Mouse (Mus musculus): ENCODE measurements around the gene Rnase10. TPM values are rescaled to one million over a fixed set of nuclear protein-coding genes. Genes with fewer than 3 reads are reported as not detected.

Rnase10 gene
- total and polyA plus RNA-seq, 3 experiments: not detected

DNA sequence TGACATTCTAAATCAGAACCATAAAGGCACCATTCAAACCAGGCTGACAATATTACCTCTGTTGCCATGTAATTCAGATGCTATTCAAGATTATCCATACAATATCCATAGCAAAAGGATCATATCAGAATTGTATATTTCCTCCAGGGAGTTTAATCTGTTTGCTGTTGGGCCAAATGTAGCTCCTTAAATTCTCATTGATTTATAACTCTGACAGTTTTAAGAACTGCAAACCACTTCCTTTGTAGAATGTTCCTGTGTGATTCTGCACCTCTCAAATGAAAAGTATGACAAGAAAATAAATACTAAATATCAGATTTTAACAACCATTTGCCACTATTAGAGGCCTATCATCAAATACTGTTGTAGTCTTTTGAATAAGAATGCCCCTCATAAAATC is 8.2 kb downstream of the Rnase10 start:
- Histone ChIP-seq H3K4me3 (replicated peaks in 1 of 3; ENCODE audit: low read depth in 2 of 3, low read length in 2 of 3, poor library complexity in 1 of 3) (no peak overlapping the region), H3K79me2 (replicated peaks; ENCODE audit: control insufficient read depth, extremely low read depth, insufficient read depth, poor library complexity, severe bottlenecking) (no peaks in the 10 kb centered on the region), H3K9ac (ENCODE audit: insufficient read depth, low read depth) (no peak overlapping the region), H3K9me3 (replicated peaks; ENCODE audit: low read length) (peaks cover 2% of the 10 kb centered on the region), H3K27me3 (replicated peaks) (no peaks in the 10 kb centered on the region), H3K36me3 (replicated peaks in 1 of 2; ENCODE audit: control insufficient read depth in 1 of 2, insufficient read depth in 1 of 2, low read length in 1 of 2) (no peaks in the 10 kb centered on the region), H3K4me1 (ENCODE audit: control insufficient read depth in 1 of 2, insufficient read depth in 2 of 2) (no peaks in the 10 kb centered on the region), H3K4me2 (ENCODE audit: insufficient read depth, low read depth, poor library complexity, severe bottlenecking) (no peak overlapping the region), H3K27ac (ENCODE audit: insufficient read depth, low read depth) (no peak overlapping the region)
- in situ Hi-C loops (cut with MboI; ENCODE audit: low pct_ligation_motif_present, low pct_unique_long_range_greater_than_20kb, low sequenced_read_pairs): no loop called here
- DNase-seq (ENCODE audit: extremely low read depth): no peak
- dilution Hi-C loops (cut with MboI; ENCODE audit: extremely low pct_ligation_motif_present, extremely low pct_unique_long_range_greater_than_20kb, low sequenced_read_pairs): no loop called here
- TF ChIP-seq USF1 (IDR thresholded peaks at IDR 0.05; ENCODE audit: low read depth, low read length): no peak
- TF ChIP-seq IRF4 (IDR thresholded peaks at IDR 0.05; ENCODE audit: low read depth, low read length): no peak

DNA sequence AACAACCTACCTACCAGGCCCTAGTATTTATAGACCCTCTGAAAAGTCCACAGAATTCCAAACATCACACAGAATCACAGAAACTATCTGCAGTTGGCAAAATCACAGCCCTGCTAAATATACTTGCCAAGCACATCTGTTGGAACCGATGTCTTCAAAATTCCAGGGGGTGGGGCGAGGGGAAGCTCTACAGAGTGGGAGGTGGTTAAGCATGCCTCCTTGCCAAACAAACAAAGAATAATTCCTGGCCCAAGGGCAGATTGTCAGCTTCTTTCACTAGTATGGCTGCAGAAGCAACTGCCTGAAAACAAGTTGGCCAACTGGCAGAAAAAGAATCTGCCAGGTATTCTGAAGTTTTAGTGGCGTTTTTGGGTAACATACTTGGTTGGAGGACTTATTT is 9.7 kb downstream of the Rnase10 start:
- Histone ChIP-seq H3K9me3 (replicated peaks; ENCODE audit: low read length) (peaks cover 2% of the 10 kb centered on the region), H3K4me1 (ENCODE audit: control insufficient read depth in 1 of 2, insufficient read depth in 2 of 2) (no peaks in the 10 kb centered on the region; a peak in 1 of 4 replicates), H3K4me2 (ENCODE audit: insufficient read depth, low read depth, poor library complexity, severe bottlenecking) (no peak overlapping the region), H3K27ac (ENCODE audit: insufficient read depth, low read depth) (no peak overlapping the region), H3K27me3 (replicated peaks) (no peaks in the 10 kb centered on the region), H3K4me3 (replicated peaks in 1 of 3; ENCODE audit: low read depth in 2 of 3, low read length in 2 of 3, poor library complexity in 1 of 3) (no peak overlapping the region), H3K9ac (ENCODE audit: insufficient read depth, low read depth) (no peak overlapping the region), H3K36me3 (replicated peaks in 1 of 2; ENCODE audit: control insufficient read depth in 1 of 2, insufficient read depth in 1 of 2, low read length in 1 of 2) (no peaks in the 10 kb centered on the region), H3K79me2 (replicated peaks; ENCODE audit: control insufficient read depth, extremely low read depth, insufficient read depth, poor library complexity, severe bottlenecking) (no peaks in the 10 kb centered on the region)
- in situ Hi-C loops (cut with MboI; ENCODE audit: low pct_ligation_motif_present, low pct_unique_long_range_greater_than_20kb, low sequenced_read_pairs) (no loop called here), dilution Hi-C loops (cut with MboI; ENCODE audit: extremely low pct_ligation_motif_present, extremely low pct_unique_long_range_greater_than_20kb, low sequenced_read_pairs) (no loop called here)
- no peak for DNase-seq (ENCODE audit: extremely low read depth)
- no peak for TF ChIP-seq MAFK (IDR thresholded peaks at IDR 0.05; ENCODE audit: insufficient replicate concordance, low read length)
- no peak for TF ChIP-seq TBP (conservative IDR thresholded peaks at IDR 0.05; ENCODE audit: low read depth, low read length)
- no peak for TF ChIP-seq EP300 (IDR thresholded peaks at IDR 0.05; ENCODE audit: low read length)
- TF ChIP-seq UBTF (IDR thresholded peaks at IDR 0.05; ENCODE audit: low read depth, low read length): no peak
- no peak for TF ChIP-seq PAX5 (IDR thresholded peaks at IDR 0.05; ENCODE audit: low read length)
- TF ChIP-seq MAZ (IDR thresholded peaks at IDR 0.05; ENCODE audit: low read depth, low read length): no peak
- no peak for TF ChIP-seq CTCF (conservative IDR thresholded peaks at IDR 0.05 in 1 of 2, IDR thresholded peaks at IDR 0.05 in 1 of 2; ENCODE audit: low read depth in 2 of 2, low read length in 2 of 2)
- no peak for TF ChIP-seq POLR2AphosphoS2 (IDR thresholded peaks at IDR 0.05; ENCODE audit: low read depth, low read length)

DNA sequence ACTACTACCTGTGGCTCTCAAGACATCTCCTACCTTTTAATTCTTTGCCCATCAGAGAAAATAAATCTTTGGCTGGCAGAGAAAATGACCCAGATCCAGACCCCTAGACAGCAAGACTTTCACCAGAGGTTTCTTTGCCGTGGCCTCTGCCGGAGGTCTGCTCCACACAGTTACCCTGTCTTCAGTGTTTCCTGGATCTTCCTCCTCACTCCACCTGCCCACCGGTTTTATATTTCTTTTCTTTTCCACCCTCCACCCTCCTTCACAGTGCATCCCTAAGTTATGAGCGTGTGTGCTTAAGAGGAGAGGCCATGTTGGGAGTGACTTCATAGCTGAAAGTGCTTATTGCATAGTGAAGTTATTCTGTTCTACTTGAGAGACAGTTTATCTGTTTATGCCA is 15.9 kb downstream of the Rnase10 start:
- no peak overlapping the region for H3K4me3 ChIP-seq (replicated peaks in 1 of 3; ENCODE audit: low read depth in 2 of 3, low read length in 2 of 3, poor library complexity in 1 of 3)
- TF ChIP-seq ZKSCAN1 (IDR thresholded peaks at IDR 0.05; ENCODE audit: borderline replicate concordance, low read depth, low read length) (no peak), MAX (IDR thresholded peaks at IDR 0.05; ENCODE audit: low read length) (no peak), EP300 (IDR thresholded peaks at IDR 0.05; ENCODE audit: low read length) (no peak), USF2 (conservative IDR thresholded peaks at IDR 0.05; ENCODE audit: low read depth, low read length) (no peak), NELFE (IDR thresholded peaks at IDR 0.05; ENCODE audit: low read depth, low read length) (no peak), MEF2A (IDR thresholded peaks at IDR 0.05; ENCODE audit: borderline replicate concordance, low read depth, low read length) (no peak), ETS1 (conservative IDR thresholded peaks at IDR 0.05; ENCODE audit: low read depth, low read length) (no peak), MYC (IDR thresholded peaks at IDR 0.05; ENCODE audit: low read depth, low read length) (no peak), ZC3H11A (IDR thresholded peaks at IDR 0.05; ENCODE audit: low read depth, low read length) (no peak), MAFK (IDR thresholded peaks at IDR 0.05; ENCODE audit: insufficient replicate concordance, low read length) (no peak), RAD21 (IDR thresholded peaks at IDR 0.05; ENCODE audit: low read depth, low read length) (no peak), ZMIZ1 (IDR thresholded peaks at IDR 0.05; ENCODE audit: low read depth, low read length) (no peak), GABPA (IDR thresholded peaks at IDR 0.05; ENCODE audit: insufficient replicate concordance, low read depth, low read length) (no peak), E2F4 (IDR thresholded peaks at IDR 0.05; ENCODE audit: insufficient replicate concordance, low read depth, low read length) (no peak), TCF12 (IDR thresholded peaks at IDR 0.05; ENCODE audit: low read depth, low read length) (no peak), BHLHE40 (IDR thresholded peaks at IDR 0.05; ENCODE audit: low read depth, low read length) (no peak), JUN (IDR thresholded peaks at IDR 0.05; ENCODE audit: insufficient read depth, low read depth, low read length) (no peak)

More for the DNA sequence above, 15.9 kb downstream of the Rnase10 start:
- DNase-seq (ENCODE audit: extremely low read depth): no peak
- dilution Hi-C loops (cut with MboI; ENCODE audit: extremely low pct_ligation_motif_present, extremely low pct_unique_long_range_greater_than_20kb, low sequenced_read_pairs): no loop called here
- Histone ChIP-seq H3K4me2 (ENCODE audit: insufficient read depth, low read depth, poor library complexity, severe bottlenecking) (no peak overlapping the region), H3K36me3 (replicated peaks in 1 of 2; ENCODE audit: control insufficient read depth in 1 of 2, insufficient read depth in 1 of 2, low read length in 1 of 2) (no peaks in the 10 kb centered on the region), H3K79me2 (replicated peaks; ENCODE audit: control insufficient read depth, extremely low read depth, insufficient read depth, poor library complexity, severe bottlenecking) (no peaks in the 10 kb centered on the region), H3K27ac (ENCODE audit: insufficient read depth, low read depth) (no peak overlapping the region), H3K4me1 (ENCODE audit: control insufficient read depth in 1 of 2, insufficient read depth in 2 of 2) (peaks cover 0 to 8% of the 10 kb centered on the region in 2 experiments; a peak in 2 of 4 replicates), H3K27me3 (replicated peaks) (no peaks in the 10 kb centered on the region), H3K9ac (ENCODE audit: insufficient read depth, low read depth) (no peak overlapping the region), H3K9me3 (replicated peaks; ENCODE audit: low read length) (peaks cover 2% of the 10 kb centered on the region)
- in situ Hi-C loops (cut with MboI; ENCODE audit: low pct_ligation_motif_present, low pct_unique_long_range_greater_than_20kb, low sequenced_read_pairs): loop anchor here (5.0 to 10.0 kb wide), 2 partner anchors 39 to 71 kb away; partner anchors contain the start of genes Ang and Rnase4
